Mouse (Mus musculus) right cerebral cortex, postnatal 14 days (tissue): ENCODE results near the gene Coch.
"Not testable (repeated sequence)": the region's sequence is repeated elsewhere in the genome, so short reads cannot be mapped to it uniquely, and the experiment has no call there.

Experiments
- DNase-seq: peaks from one replicate; pipeline ENCODE4 v3.0.0; 2022

Gene Coch

GRCm38 (mm10) chr12:51593229-51594029, at the start of gene Coch:
TSS of gene Coch (plus strand) at chr12:51593341.
- peak; percentile 25 for DNase-seq

DNA sequence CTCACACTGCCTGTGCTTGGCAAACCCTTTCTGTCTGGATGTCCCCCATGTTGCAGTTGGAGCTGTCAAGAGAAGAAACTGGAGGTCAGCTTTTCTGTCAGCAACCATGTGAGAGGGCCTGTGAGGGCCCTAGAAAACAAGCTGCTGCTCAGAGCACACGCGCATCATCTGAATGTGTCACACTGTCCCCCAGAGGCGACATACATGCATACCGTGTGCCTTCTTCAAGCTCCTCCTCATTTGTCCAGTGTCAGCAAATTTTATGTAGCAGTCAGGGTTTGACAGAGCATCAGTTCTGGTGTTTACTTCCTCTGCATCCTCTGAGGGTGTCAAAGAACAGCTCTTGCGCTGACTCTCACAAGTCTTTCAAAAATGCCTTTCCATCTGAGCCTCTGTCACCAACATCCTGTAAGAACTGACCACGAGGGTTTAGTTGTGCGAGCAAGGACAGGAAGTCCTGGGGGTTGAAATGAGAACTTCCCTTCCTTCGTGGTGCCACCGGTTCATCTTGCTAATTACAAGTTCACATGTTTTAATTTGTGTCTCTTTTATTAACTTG, 49.7 kb upstream of the Coch start:
- no peak for DNase-seq

- no peak for DNase-seq
Observed at GRCm38 (mm10) chr12:51555041-51555440, 38.1 kb upstream of the Coch start.

- no peak for DNase-seq
Observed at GRCm38 (mm10) chr12:51561416-51561815, 31.7 kb upstream of the Coch start.

DNA sequence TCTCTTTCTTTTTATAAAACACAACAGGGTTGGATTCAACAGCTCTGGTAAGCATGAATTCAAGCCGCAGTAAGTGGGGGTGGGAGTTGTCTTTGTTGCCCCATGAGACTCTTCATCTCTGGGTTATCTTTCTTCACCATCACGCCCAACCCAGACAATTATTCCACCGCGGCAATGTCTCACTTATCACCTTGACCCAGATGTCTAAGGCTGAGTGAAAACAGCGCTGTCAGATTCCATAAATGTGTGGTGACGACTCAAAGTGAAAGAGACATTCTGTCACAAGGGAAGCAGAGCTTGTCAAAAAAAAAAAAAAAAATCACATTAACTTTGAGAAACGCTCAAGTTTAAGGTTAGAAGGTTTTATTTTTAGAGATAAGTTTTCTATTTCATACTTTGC, 25.9 kb upstream of the Coch start:
- DNase-seq: no peak

DNA sequence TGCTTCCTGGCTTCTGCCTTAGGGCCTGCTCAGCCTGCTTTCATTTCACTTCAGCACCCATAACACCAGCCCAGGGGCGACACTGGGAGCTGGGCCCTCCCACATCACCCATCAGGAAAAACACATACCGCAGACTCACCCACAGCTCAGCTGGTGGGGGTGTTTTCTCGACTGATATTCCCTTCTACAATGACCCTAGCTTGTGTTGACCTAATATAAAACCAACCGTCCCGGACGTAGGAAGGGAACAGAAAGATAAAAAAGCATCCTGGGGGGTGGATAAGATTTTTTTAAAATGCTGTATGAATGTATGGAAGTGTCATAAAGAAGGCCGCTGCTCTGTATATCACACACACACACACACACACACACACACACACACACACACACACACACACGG, 23.7 kb upstream of the Coch start:
- no peak for DNase-seq

- no peak for DNase-seq
Observed at GRCm38 (mm10) chr12:51569944-51570343, 23.2 kb upstream of the Coch start.

- no peak for DNase-seq
Observed at GRCm38 (mm10) chr12:51572651-51573050, 20.5 kb upstream of the Coch start.

DNA sequence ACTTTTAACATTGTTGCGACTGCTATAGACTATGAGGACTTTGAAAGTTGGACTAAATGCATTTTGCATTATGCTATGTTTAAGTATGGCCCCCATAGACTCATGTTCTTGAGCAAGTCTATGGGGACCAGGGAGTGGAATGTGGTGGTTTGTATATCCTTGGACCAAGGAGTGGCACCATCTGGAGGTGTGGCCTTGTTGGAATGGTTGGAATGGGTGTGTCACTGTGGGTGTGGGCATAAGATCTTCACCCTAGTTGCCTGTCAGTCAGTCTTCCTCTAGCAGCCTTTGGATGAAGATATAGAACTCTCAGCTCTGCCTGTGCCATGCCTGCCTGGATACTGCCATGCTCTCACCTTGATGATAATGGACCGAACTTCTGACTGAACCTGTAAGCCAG, 15.3 kb upstream of the Coch start:
- DNase-seq: not testable (repeated sequence)

GRCm38 (mm10) chr12:51589263-51589662, 3.9 kb upstream of the Coch start:
- DNase-seq: no peak

DNA sequence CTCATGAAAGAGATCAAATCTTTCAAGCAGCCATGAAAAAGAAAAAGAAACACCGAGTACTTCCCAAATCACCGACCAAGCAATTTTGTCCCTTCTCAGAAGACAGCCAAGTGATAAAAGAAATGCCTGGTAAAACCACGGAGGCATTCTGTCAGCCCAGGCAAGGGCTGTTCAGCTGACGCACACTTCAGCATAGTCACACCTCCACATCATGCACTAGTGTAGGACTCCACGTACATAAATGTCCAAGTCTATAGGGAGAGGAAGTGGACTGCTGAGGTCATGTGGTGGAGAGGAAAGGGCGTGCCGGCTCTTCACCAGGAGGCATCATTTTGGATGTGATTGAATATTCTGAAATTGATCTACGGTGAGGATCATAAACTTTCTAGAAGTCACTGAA, 1.2 kb upstream of the Coch start:
- DNase-seq: no peak

- peak; percentile 9 for DNase-seq
Observed at GRCm38 (mm10) chr12:51592888-51593228, 283 bp upstream of the Coch start.

GRCm38 (mm10) chr12:51594030-51594470, 909 bp downstream of the Coch start:
- DNase-seq: no peak

DNA sequence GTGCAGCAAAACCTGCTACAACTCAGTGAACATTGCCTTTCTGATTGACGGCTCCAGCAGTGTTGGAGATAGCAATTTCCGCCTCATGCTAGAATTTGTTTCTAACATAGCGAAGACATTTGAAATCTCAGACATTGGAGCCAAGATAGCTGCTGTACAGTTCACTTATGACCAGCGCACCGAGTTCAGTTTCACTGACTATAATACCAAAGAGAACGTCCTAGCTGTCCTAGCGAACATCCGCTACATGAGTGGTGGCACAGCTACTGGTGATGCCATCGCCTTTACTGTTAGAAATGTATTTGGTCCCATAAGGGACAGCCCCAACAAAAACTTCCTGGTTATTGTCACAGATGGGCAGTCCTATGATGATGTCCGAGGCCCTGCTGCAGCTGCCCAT, 10.2 kb downstream of the Coch start:
- no peak for DNase-seq

GRCm38 (mm10) chr12:51606138-51606537, 13.0 kb downstream of the Coch start:
- DNase-seq: no peak

GRCm38 (mm10) chr12:51612361-51612760, 19.2 kb downstream of the Coch start:
- no peak for DNase-seq

DNA sequence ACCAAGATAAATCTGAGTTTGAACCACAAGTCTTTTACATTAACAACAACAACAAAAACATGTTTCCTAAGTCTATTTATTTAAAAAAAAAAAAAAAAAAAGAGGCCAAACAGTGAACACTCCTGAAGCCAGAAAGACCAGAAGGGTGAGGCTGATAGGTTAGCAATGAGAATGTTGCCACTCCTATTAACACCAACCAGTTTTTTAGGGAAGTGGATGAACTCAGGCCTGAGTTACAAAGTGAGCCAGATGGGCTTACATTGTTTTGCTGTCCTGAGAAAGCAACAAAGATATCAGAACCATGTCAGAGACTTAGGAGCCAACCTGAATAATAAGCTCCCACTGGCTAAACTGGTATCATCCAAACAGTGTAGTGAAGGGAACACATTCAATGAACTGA, 27.4 kb downstream of the Coch start:
- DNase-seq: no peak

- no peak for DNase-seq
Observed at GRCm38 (mm10) chr12:51621161-51621560, 28.0 kb downstream of the Coch start.

DNA sequence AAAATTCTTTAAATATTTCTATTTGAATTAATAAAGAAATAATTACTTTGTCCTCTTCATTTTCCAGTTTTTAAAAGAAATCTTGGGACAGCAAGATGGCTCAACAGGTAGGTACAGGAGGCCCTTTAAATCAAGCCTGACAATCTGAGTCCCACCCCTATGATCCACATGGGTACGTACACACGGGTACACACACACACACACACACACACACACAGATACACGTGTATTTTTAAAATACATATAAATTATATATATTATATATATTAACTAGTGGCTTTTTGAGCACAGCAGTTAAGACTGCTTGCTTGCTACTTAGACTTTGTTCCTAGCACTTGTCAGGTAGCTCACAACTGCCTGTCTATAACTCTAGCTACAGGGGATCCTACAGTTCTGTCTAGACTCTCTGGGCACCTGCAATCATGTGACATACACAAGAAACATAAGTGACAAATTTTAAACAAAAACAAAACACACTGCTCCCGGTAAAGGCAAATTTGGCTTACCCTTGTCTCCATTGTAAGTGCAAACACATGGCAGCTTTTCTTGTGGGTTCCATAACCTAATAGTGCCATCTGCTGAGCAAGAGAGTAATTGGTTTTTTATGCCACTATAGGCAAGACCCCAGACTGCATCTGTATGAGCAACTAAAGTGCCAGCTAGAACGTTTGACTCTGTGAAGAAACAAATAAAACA, 29.7 kb downstream of the Coch start:
- DNase-seq: no peak

DNA sequence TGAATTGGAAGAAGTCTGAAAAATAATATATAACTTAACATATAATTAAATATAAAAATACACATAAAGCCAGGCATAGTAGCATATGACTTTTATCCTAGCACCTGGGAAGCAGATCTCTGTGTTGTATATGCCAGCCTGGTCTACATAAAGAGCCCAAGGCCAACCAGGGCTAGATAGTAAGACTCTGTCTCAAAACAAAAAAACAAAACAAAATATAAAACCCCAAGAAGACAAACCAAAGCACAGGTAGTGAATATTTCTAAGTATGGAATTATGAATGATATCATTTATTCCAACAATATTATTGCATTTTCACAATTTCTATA, 30.2 kb downstream of the Coch start:
- DNase-seq: no peak

DNA sequence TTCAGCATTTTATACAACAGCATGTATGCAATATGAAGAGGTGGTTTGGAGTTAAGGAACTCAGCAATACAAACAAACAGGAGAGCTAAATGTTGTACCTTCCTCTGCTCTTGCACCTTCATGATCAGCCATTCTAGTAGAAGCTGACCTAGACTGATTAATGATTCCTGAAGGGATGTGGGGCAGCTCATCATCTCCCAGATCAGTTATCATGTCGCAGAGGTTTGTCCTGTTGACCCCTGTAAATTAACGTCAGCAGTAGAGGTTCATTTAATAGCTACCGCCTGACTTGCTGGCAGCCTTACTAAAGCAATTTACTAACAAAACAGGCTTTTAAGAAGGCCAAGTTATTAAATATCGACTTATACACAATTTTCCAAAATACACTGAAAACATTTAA, 40.3 kb downstream of the Coch start:
- no peak for DNase-seq

- no peak for DNase-seq
Observed at GRCm38 (mm10) chr12:51636260-51636659, 43.1 kb downstream of the Coch start.

DNA sequence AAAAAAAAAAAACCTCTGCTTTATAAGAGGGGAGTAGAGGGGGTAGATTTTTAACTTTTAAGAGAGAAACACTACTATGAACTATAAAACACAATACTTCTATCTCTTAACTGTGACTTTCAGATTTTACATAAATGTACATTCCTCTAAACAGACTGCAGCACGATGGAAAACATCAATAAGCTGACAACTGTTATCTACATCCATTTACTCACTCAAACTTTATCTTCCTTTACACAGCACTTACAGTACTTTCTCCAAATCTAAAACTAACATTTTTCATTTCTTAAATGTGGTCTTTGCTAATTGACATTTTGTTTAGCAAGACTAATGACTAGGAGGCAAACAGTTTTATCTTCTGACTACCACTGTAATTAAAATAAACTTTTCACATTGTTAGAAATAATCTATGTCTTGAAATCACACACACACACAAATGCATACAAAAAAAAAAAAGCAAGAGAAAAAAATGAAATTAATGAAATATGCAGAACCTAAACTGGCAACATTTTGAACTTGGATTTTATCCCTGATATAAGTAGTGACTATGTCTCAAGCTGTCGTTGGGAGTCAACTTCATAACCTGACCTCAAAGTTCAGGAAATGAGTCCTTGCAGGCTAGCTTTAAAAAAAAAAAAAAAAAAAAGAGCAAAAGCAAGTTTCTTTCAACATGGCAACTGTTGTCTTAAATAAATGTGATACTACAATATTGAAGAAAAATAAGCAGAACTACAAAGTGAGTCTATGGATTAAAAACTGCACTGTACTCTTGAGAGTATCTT, 43.7 kb downstream of the Coch start:
- DNase-seq: no peak

GRCm38 (mm10) chr12:51641871-51642270, 48.7 kb downstream of the Coch start:
- DNase-seq: no peak
